Mouse (Mus musculus) cortical plate, adult 2 months (tissue): ENCODE results near the gene Uqcrc1. TPM values are rescaled to one million over a fixed set of nuclear protein-coding genes. Genes with fewer than 3 reads are reported as not detected.

Experiments used
- H3K27ac ChIP-seq: fragments of 200-500 bp; 2 replicates; pipeline ENCODE4 v1.5.1; 2012; ENCODE audit warnings: low read length, control low read depth, inconsistent platforms; ENCODE audit not compliant: insufficient read depth
- H3K4me1 ChIP-seq: fragments of 200-500 bp; 2 replicates; pipeline ENCODE4 v1.6.1; 2011; ENCODE audit warnings: low read length; ENCODE audit not compliant: control insufficient read depth, insufficient read depth
- H3K4me3 ChIP-seq: fragments of 200-500 bp; 2 replicates; pipeline ENCODE4 v1.5.1; 2011; ENCODE audit warnings: mild to moderate bottlenecking, low read length, control low read depth; ENCODE audit not compliant: insufficient read depth
- CTCF ChIP-seq: fragments of 200-500 bp; IDR thresholded peaks from 2 replicates; pipeline ENCODE4 v1.5.1; 2011; ENCODE audit warnings: mild to moderate bottlenecking, control low read depth, low read length; ENCODE audit not compliant: insufficient read depth; ENCODE audit errors: extremely low read depth
- POLR2A ChIP-seq: fragments of 200-500 bp; IDR thresholded peaks from 2 replicates; pipeline ENCODE4 v1.6.1; 2011; ENCODE audit warnings: mild to moderate bottlenecking, low read length, control low read depth; ENCODE audit not compliant: insufficient read depth; ENCODE audit errors: extremely low read depth
- polyA plus RNA-seq: library from polyadenylated mRNA; depleted of rRNA; stranded (reverse); fragments of >200 nt; gene quantifications from 2 replicates; pipeline ENCODE4 v1.2.3, GENCODE M21; 2012; rRNA removed

Uqcrc1 gene
- polyA plus RNA-seq, 1 experiment: 492 TPM

- Histone ChIP-seq H3K4me1 (peaks cover 2% of the 10 kb centered on the region), H3K27ac (no peak overlapping the region), H3K4me3 (peak overlapping the region; percentile 65)
- TF ChIP-seq CTCF (no peak), POLR2A (no peak)
Measured at GRCm38 (mm10) chr9:108992620-108993361, 56.4 kb downstream of the Uqcrc1 start.

- H3K4me1 ChIP-seq: peaks cover 6% of the 10 kb centered on the region
- no peak overlapping the region for H3K4me3 ChIP-seq
- H3K27ac ChIP-seq: no peak overlapping the region
- TF ChIP-seq POLR2A (no peak), CTCF (no peak)
Measured at GRCm38 (mm10) chr9:108996411-108996810, 60.0 kb downstream of the Uqcrc1 start.

- peak overlapping the region; percentile 12; the same call in 1 of the 2 replicates for H3K4me3 ChIP-seq
- H3K27ac ChIP-seq: no peak overlapping the region
- peaks cover 4% of the 10 kb centered on the region for H3K4me1 ChIP-seq
- TF ChIP-seq POLR2A (peak; percentile 50; the same call in 1 of the 2 replicates), CTCF (no peak)
Measured at GRCm38 (mm10) chr9:108998287-108999166, 62.1 kb downstream of the Uqcrc1 start.

- H3K4me3 ChIP-seq: no peak overlapping the region; the same call in 1 of the 2 replicates
- H3K27ac ChIP-seq: no peak overlapping the region
- H3K4me1 ChIP-seq: peaks cover 4% of the 10 kb centered on the region
- TF ChIP-seq POLR2A: no peak
- TF ChIP-seq CTCF: no peak
Measured at GRCm38 (mm10) chr9:108999167-108999526, 62.7 kb downstream of the Uqcrc1 start.

Other genes starting within 250 kb of the Uqcrc1 start
- gene Prkar2a, start 247.3 kb upstream of the Uqcrc1 start, polyA plus RNA-seq: 20.6 and 21.2 TPM in 2 replicates
- 145 and 162 TPM in 2 replicates for gene Ip6k2, start 152.8 kb upstream of the Uqcrc1 start, polyA plus RNA-seq
- gene Nckipsd, start 128.3 kb upstream of the Uqcrc1 start, polyA plus RNA-seq: 65.0 and 66.8 TPM in 2 replicates
- gene Celsr3, start 110.3 kb upstream of the Uqcrc1 start, polyA plus RNA-seq: 74.3 and 75.8 TPM in 2 replicates
- gene Slc26a6, start 83.3 kb upstream of the Uqcrc1 start, polyA plus RNA-seq: 15.9 and 20.8 TPM in 2 replicates
- 0.40 and 0.42 TPM in 2 replicates for gene Tmem89, start 22.0 kb upstream of the Uqcrc1 start, polyA plus RNA-seq
- 4.1 and 4.7 TPM in 2 replicates for gene Col7a1, start 17.0 kb downstream of the Uqcrc1 start, polyA plus RNA-seq
- gene Ucn2, start 49.4 kb downstream of the Uqcrc1 start, polyA plus RNA-seq: 0.25 and 0.35 TPM in 2 replicates
- 20.5 and 20.8 TPM in 2 replicates for gene Pfkfb4, start 55.1 kb downstream of the Uqcrc1 start, polyA plus RNA-seq
- gene Shisa5, start 101.9 kb downstream of the Uqcrc1 start, polyA plus RNA-seq: 123 and 125 TPM in 2 replicates
- gene Trex1, start 123.1 kb downstream of the Uqcrc1 start, polyA plus RNA-seq: 32.4 and 34.2 TPM in 2 replicates
- gene Atrip, start 137.5 kb downstream of the Uqcrc1 start, polyA plus RNA-seq: 36.4 and 37.1 TPM in 2 replicates
- 6.2 and 6.3 TPM in 2 replicates for gene Ccdc51, start 145.9 kb downstream of the Uqcrc1 start, polyA plus RNA-seq
- 206 and 214 TPM in 2 replicates for gene Tma7, start 146.0 kb downstream of the Uqcrc1 start, polyA plus RNA-seq
- 30.1 and 30.2 TPM in 2 replicates for gene Plxnb1, start 158.8 kb downstream of the Uqcrc1 start, polyA plus RNA-seq
- gene Fbxw21, start 225.4 kb downstream of the Uqcrc1 start, polyA plus RNA-seq: not detected in 2 replicates